Mouse (Mus musculus) bone marrow macrophage, adult 2 months (primary cell): ENCODE results near the gene Actl10.

Experiments
- CTCF ChIP-seq: IDR thresholded peaks from 2 replicates; pipeline ENCODE4 v1.5.1; 2012; ENCODE audit warnings: low read depth, mild to moderate bottlenecking, low read length, moderate library complexity
- POLR2A ChIP-seq: IDR thresholded peaks from 2 replicates; pipeline ENCODE4 v1.6.1; 2012; ENCODE audit warnings: mild to moderate bottlenecking, low read depth, low read length, borderline replicate concordance

- peak; percentile 48 for TF ChIP-seq CTCF
- TF ChIP-seq POLR2A, result no peak
Observed at GRCm38 (mm10) chr2:154593025-154593424, 41.4 kb downstream of the Actl10 start.
